Mouse (Mus musculus): ENCODE measurements at regions not wholly inside any gene's neighbourhood (a gene's known extent, or its start where the extent isn't known, plus 50 kb on each side); places are given as distances from the start of the nearest gene placed in this dataset.

DNA sequence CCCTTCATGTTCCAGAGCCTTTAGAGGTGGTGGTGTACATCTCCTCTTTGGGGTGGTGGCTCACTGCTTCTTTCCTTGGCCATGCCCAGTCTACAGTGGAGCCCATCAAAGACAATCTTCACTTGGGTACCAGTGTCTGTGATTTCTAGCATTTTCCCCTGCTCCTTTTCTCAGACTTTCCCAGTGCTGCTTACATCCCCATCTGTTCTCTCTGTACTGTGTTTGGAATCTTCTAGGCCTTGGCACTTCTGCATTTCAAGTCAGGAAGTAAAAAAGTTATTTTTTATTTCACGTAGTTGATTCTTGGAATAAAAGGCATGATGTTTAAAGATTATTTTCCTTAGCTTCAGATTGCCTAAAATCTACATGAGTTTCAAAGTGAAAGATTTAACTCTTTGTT, 455.4 kb downstream of the Sorl1 start:
- no peak for DNase-seq

DNA sequence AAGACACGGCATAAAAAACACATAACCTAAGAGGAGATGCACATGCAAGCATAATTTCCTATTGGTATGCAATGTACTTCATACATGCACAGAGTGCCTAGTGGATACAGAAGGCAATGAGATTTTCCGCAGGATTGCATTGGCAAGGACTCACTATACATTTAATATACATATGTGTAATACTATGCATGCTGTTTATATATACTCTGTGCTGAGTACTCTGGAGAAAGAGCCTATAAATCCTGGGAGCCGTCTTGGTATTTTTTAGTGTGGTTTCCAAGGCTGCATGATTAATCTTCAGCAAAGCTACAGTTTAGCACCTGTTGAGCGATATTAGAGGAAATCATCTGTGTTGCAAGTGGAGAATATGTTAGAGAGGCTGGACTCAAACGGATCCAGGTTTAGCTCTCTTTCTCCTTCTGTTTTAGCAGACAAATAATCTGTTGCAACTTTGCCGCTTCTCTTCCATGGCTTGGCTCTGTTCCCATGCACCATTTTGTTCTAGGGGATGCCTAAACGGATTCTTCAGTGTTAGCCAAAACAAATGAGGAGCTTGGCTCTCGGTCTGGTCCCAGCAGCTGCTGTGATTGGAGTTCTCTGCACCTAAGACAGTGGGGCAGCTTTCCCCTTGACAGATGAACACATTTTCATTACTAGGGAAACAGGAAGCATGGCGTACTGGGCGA, 459.0 kb downstream of the Sorl1 start:
- peak in 1 of 2 experiments; percentile 1 for DNase-seq

DNA sequence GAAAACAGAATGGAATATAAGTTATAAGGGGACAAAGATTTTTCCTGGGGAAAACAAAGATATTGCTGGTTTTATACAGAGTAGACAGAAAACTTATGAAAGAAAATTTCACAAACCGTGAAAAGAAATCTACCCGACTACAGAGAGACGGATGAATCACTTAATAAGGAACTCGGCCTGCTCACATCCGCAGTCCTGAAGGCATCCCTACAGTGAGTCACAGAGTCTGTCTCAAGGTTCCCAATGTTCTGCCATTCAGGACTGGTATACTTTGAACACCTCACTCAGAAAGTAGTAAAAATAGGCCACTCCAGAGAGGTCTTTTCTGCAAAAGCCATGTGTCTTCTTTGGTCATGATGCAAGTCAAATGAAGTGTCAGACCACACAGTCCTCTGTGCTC, 463.5 kb downstream of the Sorl1 start:
- no peak for DNase-seq

DNA sequence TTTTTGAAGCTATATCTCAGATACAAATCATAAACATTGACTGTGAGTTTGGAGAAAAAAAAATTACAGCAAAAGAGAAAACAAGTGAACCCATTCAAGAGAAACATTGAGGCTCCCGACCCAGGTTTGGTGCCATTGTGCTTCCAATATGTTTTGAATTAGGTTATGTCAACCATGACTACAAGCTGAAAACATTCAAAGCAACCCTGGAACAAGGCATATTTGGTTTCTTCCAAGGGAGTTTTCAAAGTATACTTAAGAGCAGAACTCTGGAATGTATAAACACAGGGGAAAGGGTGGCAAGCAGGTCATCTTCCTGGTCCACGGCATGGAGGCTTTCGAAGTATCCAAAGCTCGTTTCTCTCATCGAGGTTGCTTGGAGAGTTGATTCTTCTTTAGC, 464.1 kb downstream of the Sorl1 start:
- DNase-seq: no peak

DNA sequence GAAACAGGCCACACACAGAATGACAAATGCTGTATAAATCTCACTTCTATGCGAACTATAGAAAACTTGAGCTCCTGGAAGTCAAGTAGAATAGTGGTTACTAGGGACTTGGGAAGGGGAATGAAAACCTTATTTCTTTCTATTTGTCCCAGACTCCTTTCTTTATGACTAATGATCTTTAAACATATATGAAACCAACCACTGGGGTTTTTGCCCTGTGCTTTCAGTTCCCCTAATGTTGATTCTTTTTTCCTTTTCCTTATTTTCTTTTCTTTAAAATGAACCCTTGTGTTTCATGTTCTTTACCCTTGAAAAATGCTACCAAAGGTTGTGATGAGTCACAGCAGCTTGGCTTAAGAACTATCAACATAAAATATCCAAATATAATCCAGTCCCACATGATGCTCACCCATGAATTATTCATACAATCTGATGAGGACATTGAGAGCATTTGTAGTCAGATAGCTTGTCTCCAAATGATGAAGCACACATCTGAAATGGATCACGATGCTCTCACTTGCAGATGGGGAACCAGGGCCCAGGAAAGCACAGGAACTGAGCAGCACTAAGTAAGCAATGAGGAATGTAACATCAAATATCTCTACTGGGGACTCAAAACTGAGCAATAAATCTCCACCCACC, 470.2 kb upstream of the Ubash3b start:
- DNase-seq: no peak

DNA sequence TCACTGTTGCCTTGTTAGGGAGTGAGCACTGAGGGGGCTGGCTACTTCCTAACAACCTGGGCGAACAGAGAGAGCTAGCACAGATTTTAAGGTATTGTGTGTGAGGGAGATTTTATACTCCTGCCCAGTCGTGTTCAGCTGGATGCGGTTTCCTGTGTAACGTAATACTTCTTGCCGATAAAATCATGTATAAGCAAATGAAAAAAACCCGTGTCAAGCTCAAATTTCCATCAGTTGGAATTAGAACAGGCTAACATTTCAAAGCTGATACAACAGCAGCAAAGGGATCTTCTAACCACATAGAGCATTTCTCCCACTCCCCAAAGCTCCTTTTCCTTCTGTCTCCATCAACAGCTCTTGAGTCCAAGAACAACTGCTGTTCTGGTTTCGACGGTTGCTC, 459.8 kb upstream of the Ubash3b start:
- DNase-seq: no peak

DNA sequence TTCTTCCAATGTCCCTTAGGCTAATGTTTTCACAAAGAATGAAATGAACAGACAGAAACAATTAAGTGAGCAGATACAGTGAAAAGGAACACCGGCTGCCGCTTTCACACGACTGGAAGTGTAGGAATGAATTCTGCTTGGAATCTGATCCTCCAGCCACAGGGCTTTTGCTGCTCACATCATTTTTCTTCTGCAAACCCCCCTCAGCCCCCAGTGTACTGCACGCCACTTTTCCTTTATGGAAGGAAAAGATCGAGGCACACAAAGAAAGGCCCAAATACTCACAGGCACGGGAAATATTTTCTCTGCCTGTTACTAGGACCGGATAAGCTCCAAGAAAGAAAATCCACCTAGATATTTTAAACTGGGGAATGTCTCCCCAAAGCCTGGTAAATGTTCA, 452.5 kb upstream of the Ubash3b start:
- DNase-seq: no peak

DNA sequence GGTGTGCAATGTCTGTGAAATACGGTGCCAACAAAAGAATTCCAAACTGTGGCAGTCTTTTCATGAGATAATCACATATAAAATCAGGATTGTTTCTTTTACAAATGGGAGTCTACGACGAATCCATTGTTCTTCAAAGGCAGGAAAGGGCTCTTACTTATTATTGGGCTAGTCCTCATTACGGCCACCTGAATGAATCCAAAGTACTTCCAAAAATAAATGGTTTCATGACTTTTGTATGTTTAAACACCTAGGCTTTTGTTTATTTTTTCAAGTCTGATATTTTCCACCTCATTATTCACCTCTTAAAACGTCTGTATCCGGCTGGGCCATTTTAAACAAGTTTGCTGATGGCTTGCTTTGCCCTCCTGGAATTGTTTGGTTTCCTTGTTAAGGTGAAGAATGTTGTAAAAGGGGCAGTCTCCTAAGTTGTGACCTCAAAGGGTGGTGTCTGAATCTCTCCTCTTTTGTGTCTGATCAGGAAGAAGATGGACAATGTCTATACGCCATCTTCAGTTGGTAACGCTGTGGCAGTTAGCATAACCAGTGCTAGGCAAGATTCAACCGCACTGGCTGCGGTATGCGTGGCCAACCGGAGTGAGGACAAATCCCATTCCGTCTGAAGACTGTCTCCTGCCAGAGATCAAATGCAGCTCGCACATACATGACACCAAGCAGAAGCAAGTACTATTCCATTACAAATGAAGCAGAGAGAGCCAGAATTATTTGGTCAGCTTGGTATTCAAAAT, 451.5 kb upstream of the Ubash3b start:
- DNase-seq: no peak

DNA sequence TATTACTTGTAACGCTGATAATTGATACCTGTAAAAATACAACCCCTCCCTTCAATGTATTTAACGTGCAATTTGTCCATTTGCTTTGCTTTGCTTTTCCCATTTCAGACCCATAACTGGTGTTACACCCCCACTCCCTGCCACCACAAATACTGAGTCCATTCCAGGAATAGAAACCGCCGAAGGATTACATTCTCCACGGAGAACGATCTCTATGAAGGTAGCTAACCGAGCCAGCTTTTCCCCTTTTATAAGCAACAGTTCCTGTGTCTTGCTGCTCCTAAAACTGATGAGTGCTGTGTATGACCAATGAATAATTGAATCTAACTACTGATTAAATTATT, 450.9 kb upstream of the Ubash3b start:
- no peak for DNase-seq

DNA sequence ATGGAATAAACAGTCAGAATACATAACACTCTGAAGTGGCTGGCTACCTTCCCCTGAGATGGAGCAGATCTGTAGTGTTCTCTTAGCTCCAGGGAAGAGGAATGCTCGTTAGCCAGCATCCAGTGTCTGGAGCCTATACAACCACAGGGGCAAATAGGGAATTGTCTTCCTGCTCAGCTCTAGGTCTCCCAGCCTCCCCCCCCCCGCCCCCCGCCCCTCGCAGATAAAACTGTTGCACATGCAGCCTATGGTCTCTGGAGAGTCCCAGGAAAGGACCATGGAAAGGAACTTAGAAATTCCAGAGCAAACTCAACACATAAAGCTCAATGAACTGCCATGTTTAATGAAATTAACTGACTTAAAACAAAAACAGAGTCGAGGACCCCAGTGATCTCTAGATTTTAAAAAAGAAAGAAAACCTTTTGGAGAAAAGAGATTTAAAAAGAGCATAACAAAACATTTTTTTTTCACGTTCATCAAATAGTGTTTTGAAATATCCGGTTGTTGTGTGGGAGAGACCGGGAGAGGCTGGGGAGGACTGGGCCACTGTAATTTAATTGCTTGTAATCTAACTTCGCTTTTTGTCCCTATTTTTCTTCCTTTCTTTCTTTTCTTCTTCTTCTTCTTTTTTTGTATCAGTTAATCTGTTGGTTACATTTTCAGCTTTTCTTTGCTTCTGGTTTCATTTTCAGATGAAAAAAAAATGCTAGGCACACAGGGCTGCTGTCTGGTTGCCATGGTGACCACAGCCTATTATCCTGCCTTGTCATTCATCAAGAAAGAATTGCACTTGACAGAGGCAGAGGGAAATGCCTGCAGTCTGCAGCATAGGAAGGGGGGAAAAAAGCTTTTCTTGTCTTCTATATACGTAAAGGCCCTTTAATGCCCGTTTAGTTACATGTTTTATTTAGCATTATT, 450.3 kb upstream of the Ubash3b start:
- no peak for DNase-seq

DNA sequence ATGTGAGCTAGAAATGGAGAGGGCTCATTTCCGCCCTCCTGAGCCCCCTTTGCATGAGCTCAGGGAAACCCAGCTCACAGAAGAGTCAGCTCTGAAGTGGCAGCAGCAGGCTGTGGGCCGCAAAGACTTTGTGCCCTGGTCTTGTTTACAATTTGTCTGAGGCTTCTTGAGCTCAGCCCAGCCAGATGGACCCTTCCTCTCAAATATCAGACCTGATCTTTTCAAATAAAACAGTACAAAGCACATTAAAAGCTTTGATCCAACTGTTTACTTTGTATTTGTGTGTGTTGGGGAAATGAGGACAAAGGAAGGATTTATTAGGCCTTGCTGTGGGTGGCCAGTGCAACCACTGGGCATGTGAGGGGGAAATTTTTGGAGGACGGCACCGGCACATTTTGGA, 448.9 kb upstream of the Ubash3b start:
- DNase-seq: no peak

DNA sequence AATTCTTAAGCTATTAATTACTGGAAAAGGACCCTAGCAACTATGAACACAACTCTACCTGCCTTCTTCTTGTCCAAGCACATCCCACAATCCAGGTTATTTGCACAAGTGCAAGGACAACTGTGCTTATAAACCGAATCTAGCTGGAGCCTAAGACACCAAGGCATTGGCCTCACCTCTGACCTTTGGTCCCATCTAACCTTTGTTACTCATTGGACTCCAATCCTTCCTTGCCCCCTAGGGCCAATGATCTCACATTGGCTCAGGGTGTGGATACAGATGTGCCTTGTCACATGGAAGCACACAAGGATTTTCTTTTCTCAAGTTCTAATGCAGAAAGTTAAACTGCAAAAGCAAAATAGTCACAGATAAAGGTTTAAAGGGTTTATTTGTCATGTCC, 444.6 kb upstream of the Ubash3b start:
- DNase-seq: peak; percentile 18 to 32

DNA sequence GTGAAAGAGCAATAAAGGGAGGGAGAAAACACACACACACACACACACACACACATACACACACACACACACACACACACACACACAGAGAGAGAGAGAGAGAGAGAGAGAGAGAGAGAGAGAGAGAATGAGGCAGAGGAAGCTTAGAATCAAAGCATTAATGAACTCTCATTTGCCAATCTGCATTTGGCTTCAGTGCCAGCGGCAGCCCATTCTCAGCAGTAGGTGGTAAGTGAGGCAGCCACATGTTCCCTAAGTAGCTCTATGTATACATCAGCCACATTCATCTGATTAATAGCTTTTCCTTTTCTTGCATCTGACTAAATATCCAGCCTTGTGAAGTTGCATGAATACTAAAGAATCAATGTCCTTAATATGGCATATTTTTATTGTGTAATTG, 443.4 kb upstream of the Ubash3b start:
- no peak for DNase-seq

DNA sequence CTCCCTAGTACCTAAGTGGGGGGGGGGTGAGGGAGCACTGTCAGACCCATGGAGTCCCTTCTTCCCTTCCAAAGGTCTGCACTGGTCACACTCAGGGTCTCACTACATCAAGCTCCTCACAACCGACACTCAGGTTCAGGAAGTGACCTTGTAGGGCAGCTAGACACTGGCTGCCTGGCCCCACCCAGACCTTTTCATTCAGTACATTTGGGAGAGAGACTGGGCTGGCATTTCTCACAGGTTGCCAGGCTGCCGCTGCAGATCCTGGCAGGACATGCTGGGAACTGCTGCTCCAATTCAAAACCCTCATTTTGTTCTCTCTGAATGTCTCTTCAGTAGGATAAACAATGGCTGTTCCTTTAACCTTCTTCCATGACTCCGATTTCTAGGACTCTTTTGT, 439.3 kb upstream of the Ubash3b start:
- DNase-seq: no peak

DNA sequence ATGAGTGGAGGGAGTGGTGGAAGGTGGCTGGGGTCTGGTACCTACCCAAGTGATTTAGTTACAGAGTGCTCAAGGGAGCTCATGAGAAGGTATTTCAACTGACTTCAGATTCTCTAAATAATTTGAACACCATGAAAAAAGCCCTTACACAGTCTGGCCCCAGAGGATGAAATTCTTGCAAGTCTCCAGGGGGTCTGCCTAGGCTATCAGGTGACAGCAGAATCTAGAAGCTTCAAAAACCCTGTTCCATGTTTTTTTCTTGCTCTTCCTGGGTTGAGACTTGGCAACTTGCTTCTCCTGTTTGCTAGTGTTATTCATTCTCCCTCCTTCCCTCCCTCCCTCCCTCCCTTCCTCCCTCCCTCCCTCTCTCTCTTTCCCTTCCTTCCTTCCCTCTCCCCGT, 438.4 kb upstream of the Ubash3b start:
- no peak for DNase-seq

DNA sequence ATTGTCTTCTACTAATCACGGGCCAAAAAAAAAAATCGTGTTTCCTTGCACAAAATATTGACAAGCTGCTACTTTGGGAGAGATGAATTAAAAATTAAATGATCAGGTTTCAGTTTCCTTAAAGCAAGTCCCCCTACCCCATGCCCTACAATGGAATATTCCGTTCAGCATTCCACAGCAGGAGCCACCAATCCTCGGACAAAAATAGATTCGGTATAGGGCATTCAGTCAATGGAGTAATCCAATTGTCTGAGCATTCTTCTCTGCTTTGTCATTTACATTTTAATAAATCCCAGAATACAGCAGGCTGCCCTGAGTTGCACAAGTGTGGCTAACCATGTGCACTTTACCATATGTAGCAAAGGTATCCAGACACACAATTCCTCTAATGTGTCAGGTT, 434.3 kb upstream of the Ubash3b start:
- DNase-seq: no peak

DNA sequence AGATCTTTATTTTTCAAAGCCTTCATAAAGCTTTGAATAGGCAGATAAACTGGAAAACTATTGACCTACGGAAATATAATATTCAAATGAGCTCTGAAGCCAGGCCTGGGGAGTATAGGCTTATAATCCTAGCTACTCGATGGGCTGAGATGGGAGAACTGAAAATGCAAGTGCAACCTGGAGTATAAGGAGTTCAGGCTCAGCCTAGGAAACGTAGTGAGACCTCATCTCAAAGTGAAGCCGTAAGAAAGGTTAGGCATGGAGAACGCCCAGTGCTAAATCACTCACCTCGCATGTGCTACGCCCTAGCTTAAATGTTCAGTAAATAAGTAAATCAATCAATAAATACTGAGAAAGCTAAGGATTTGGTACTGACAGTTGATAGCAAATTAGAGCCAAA, 432.5 kb upstream of the Ubash3b start:
- DNase-seq: no peak

DNA sequence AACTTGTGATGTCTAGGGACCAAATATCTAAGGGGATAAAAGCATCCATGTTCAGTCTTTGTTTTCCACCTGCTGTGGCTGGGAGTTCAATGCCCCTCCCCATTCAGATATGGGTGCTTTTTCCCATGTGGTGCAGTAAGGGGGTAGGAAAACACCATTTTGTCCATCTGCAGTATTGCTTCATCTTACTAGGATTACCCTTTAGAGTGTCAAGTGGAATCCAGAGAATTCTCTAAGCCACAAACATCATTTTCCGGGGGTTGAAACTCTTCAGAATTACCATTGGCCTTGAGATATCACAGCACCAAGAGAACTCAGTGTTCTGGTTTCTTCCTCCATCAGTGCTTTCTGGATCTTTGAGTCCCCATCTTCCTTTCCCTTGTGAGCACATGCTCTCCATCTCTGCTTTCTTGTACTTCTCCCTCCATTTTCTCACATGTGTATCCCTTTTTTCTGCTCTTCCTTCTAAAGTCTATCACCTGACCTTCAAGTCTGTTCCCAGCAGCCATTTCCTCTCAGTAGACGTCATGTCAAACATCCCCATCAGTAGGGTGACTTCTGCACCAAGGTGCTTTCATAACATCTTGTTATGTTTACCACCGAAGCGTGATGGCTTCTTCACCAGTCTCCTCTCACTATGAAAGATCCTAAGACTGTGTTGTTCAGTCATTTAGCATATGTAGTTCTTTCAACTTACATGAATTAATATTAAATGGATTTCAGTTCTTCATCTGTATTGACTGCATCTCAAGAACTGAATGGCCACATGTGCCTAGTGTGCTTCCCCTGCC, 431.6 kb upstream of the Ubash3b start:
- no peak for DNase-seq

DNA sequence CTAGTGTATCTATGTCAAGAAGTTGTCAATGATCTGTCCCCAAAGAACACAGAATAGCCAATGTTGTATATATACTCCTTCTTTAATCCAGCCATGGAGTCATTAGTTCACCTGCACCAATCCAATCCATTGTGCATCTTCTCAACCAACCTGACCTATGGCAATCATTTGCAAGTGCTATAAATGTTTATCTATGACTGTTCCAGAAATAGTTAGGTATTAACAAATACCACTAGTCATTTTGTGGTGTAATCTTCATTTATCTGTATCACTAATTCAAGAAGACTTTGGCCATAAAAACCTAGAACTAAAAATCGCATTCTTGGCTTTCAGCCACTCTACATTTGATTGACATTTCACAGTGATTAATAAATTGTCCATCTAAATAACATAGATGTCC, 430.6 kb upstream of the Ubash3b start:
- peak in 1 of 2 experiments; percentile 28 for DNase-seq

DNA sequence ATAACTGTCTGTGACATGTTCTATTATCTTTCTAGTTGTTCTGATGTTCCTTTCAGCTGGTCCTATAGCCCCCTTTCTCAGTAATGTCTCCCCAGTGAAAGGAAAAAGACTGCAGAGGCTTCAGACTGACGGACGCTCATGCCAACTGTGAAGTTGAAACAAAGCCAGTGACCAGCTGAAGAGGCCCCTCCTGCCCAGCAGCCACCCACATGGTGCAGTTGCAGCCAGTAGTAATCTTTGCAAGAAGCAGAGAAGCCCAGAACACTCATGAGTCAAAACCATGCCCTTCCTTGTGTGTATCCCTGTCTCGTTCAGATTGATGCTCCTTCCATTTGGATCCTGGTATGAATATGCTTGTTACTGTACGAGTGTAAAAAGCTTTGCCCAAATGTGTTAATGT, 428.7 kb upstream of the Ubash3b start:
- no peak for DNase-seq

DNA sequence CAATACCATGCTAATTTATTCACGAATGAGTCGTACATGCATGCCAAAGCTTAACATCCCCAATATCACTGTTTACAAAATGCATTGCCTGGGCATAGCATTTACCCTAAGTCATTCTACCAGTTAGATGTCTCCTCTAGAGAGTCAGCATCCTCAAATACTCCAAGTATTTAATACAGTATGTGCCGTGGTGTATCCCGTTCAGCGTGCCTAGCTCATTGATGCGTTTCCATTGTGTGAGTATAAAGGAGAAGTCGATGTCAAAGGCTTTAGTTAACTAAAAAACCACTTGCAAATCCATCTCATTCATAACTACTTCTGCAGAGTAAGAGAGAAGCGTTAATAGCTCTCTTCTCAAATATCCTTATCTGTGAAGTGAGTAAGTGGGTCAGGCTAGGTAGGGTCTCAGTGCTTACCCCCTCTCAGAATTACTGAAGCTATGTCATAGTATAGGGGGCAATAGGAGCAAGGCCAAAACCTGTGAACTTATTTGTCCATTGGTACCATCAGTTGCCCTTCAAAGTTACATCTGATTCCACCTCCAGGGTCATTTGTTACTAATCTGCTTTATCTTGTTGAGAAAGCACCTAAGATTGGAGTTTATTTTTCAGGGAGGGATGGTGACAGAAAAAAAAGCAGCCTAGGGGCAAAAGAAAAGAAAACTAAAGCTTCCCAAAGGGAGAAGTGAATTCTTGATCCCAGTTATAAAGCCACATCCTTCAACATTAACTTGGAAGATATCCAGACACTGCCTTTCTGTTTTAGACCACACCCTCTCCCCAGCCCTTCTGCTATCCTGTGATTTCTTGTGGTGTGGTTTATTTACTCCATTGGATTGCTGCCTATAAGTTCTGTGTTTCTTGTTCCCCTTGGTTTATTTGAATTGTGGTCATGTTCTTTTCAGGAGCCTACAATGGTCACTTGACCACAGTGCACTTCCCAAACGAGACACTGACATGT, 427.2 kb upstream of the Ubash3b start:
- no peak for DNase-seq
